Mouse (Mus musculus) testis, adult 2 months (tissue): ENCODE results near the gene Gcg. TPM values are rescaled to one million over a fixed set of nuclear protein-coding genes. Genes with fewer than 3 reads are reported as not detected.

Experiments
- H3K27ac ChIP-seq: fragments of 200-500 bp; 2 replicates; pipeline ENCODE4 v1.5.1; 2012; ENCODE audit warnings: low read depth, low read length; ENCODE audit not compliant: control insufficient read depth, insufficient read depth
- H3K27me3 ChIP-seq: fragments of 200-500 bp; 2 replicates; pipeline ENCODE4 v1.6.1; 2012; ENCODE audit warnings: mild to moderate bottlenecking, low read length, moderate library complexity; ENCODE audit not compliant: control insufficient read depth, insufficient read depth
- H3K36me3 ChIP-seq: fragments of 200-500 bp; 2 replicates; pipeline ENCODE4 v1.6.1; 2012; ENCODE audit warnings: mild to moderate bottlenecking, low read length; ENCODE audit not compliant: control insufficient read depth, insufficient read depth
- H3K4me1 ChIP-seq: fragments of 200-500 bp; 2 replicates; pipeline ENCODE4 v1.6.1; 2012; ENCODE audit warnings: low read length; ENCODE audit not compliant: control insufficient read depth, insufficient read depth
- H3K4me3 ChIP-seq: fragments of 200-500 bp; 2 replicates; pipeline ENCODE4 v1.5.1; 2012; ENCODE audit warnings: low read depth, mild to moderate bottlenecking, low read length, moderate library complexity, mixed read lengths; ENCODE audit not compliant: control insufficient read depth
- CTCF ChIP-seq: fragments of 200-500 bp; IDR thresholded peaks from 2 replicates; pipeline ENCODE4 v1.5.1; 2012; ENCODE audit warnings: low read depth, mild to moderate bottlenecking, inconsistent platforms, low read length, moderate library complexity; ENCODE audit not compliant: control insufficient read depth, insufficient read depth, insufficient replicate concordance
- POLR2A ChIP-seq: fragments of 200-500 bp; IDR thresholded peaks from 2 replicates; pipeline ENCODE4 v1.6.1; 2012; ENCODE audit warnings: low read depth, mild to moderate bottlenecking, inconsistent platforms, low read length, moderate library complexity; ENCODE audit not compliant: control insufficient read depth
- polyA plus RNA-seq: library from polyadenylated mRNA; depleted of rRNA; stranded (reverse); fragments of >200 nt; gene quantifications from 2 replicates; pipeline ENCODE4 v1.2.3, GENCODE M21; 2012; rRNA removed

Gcg gene
- polyA plus RNA-seq: not detected in 2 replicates

DNA sequence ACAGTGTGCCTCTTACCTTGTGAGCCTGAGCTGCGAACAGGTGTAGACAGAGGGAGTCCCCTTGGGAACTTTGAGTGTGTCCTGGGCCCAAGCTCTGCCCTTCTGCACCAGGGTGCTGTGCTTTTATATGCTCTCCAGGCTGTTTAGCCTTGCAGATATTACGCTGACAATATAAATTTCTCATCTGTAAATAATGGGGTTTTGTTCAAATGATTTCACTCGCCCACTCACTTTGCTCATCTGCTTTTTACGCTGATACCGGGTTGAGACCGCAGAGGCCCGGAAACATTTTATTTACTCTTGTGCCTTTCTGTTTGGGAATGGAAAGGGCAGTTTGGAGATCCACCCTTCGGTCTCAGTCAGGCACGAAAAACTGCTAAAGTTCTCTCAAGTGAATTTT lies at the start of gene Gcg:
Gene Gcg (minus strand): TSS at position 101 of the 400 bp plus-strand sequence.
- Histone ChIP-seq H3K4me1 (no peaks in the 10 kb centered on the region), H3K27me3 (no peaks in the 10 kb centered on the region), H3K4me3 (no peak within 1 kb of the TSS), H3K36me3 (no peaks in the 10 kb centered on the region), H3K27ac (no peak within 1 kb of the TSS)
- TF ChIP-seq CTCF (no peak), POLR2A (no peak)

DNA sequence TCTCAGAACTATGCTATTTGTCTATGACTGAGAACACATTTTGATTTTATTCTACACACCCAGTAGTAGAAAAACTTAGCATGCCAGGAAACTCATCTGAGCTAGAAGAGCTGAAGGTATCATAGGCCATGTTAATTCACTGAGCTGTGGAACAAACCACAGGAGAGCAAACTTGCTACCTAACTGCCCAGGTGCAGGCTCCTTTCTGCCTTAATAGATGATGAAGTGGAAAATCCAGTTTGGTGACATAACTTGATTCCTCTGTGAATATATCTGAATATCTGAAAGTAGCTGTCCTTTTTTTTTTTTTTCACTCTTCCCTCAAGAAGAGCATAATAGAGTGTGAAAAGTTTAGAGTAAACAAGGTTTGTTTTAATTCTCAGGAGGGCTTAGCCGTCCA lies 47.6 kb upstream of the Gcg start:
- TF ChIP-seq POLR2A (no peak), CTCF (no peak)
- no peak overlapping the region for H3K27ac ChIP-seq

DNA sequence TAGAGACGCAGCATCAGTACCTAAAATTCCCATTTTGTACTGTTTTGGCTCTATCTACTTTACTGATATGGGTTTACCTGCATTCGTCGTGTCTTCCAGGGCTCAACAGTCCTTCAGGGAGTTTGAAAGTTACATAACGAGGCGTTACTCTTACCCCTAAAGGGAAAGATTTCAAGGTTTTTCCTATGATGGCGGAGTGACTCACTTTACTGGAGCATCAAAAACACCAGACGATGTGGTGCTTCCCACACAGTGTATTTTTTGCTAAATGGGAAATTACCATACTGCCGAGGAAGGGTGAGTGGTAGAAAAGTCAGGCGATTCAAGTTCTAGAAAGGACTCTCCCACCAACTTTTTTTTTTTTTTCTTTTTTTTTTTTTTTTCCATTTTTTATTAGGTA lies 42.9 kb upstream of the Gcg start:
- H3K36me3 ChIP-seq: no peaks in the 10 kb centered on the region
- no peak overlapping the region for H3K27ac ChIP-seq

More for the DNA sequence above, 47.6 kb upstream of the Gcg start:
- H3K4me3 ChIP-seq: no peak overlapping the region
- no peaks in the 10 kb centered on the region for H3K4me1 ChIP-seq
- H3K36me3 ChIP-seq: no peaks in the 10 kb centered on the region
- no peaks in the 10 kb centered on the region for H3K27me3 ChIP-seq

DNA sequence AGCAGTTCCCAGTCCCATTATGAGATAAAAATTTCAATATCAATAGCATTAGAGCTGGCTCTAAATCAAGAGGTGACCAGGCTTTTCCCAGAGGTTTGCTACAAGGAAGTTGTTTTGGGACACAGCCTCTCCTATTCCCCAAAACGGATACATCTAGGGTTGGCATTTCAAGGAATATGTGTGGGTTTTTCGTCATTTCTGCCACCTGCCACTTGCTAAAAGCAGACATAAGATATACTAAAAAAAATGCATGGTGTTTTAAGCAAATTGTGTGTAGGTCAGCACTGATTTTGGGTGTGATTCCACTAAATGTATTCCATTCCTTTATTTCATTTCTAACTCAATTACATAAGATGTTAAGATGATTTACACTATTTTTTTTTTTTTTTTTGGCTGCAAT lies 34.3 kb upstream of the Gcg start:
- Histone ChIP-seq H3K4me1 (no peaks in the 10 kb centered on the region; the same call in 1 of the 2 replicates), H3K36me3 (no peaks in the 10 kb centered on the region), H3K27me3 (no peaks in the 10 kb centered on the region), H3K4me3 (no peak overlapping the region), H3K27ac (no peak overlapping the region)
- no peak for TF ChIP-seq CTCF
- no peak for TF ChIP-seq POLR2A

More for the DNA sequence above, 42.9 kb upstream of the Gcg start:
- TF ChIP-seq POLR2A (no peak), CTCF (no peak)
- Histone ChIP-seq H3K4me1 (no peaks in the 10 kb centered on the region), H3K27me3 (no peaks in the 10 kb centered on the region), H3K4me3 (no peak overlapping the region)

DNA sequence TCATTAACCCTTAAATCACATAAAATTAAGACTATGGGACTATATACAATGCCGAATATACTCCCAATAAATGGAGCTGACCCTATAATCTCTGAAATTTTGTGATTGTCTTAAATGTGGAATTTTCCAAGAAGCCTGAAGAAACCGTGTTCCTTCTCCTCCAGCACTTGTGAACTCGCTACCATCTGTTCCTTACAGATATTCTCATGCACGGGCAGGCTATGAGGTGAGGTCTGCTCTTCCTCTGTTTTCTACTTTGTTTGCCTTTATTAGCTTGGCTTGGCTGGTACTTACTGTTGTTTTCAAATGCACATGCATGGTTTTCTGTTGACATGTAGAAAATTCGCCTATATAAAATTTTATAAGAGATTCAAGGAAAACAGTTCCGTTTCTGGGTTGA lies 31.0 kb upstream of the Gcg start:
- H3K27me3 ChIP-seq: no peaks in the 10 kb centered on the region
- no peak overlapping the region for H3K4me3 ChIP-seq
- no peak overlapping the region for H3K27ac ChIP-seq
- H3K4me1 ChIP-seq: no peaks in the 10 kb centered on the region; the same call in 1 of the 2 replicates
- no peaks in the 10 kb centered on the region for H3K36me3 ChIP-seq
- TF ChIP-seq POLR2A: no peak
- no peak for TF ChIP-seq CTCF

DNA sequence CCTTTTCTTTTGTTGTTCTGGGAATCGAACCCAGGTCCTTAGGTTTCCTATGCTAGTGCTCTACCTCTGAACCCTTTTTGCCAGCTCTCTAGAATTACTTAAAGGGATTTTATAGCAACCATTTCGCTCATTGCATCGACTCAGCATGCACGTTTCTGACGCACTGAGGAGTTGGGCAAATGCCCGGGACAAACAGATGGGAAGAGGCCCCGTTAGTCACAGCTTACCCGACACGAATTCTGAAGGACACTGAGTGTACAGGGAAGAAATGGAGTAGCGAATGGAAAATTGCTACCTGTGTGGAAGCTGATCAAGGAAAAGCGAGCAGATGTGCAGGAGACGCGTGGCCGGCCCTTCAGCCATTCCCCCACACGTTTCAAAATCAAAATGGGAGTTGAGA lies 30.0 kb upstream of the Gcg start:
- no peaks in the 10 kb centered on the region for H3K36me3 ChIP-seq
- TF ChIP-seq CTCF (no peak), POLR2A (no peak)
- H3K4me1 ChIP-seq: no peaks in the 10 kb centered on the region; the same call in 1 of the 2 replicates
- no peak overlapping the region for H3K27ac ChIP-seq
- no peak overlapping the region for H3K4me3 ChIP-seq
- H3K27me3 ChIP-seq: no peaks in the 10 kb centered on the region

DNA sequence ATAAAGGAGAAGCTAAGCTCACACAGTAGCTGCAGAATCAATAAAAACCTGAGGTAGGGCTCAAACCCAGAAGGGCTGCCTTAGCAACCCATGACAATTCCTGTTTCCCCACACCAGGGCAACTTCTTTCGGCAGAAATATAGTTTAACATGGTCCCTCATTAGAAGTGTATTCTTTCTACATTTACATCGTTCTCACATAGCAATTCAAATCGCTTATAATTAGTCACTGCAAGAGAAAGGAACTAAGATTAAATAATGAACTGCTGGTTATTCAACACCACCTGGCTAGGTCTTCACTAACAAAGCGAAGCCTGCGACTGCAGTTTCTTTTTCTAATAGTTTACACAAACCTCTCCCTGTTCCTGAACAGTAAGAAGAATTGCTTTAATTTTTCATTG lies 23.7 kb upstream of the Gcg start:
- Histone ChIP-seq H3K27ac (no peak overlapping the region), H3K27me3 (no peaks in the 10 kb centered on the region), H3K4me3 (no peak overlapping the region), H3K36me3 (no peaks in the 10 kb centered on the region), H3K4me1 (no peaks in the 10 kb centered on the region)
- no peak for TF ChIP-seq CTCF
- no peak for TF ChIP-seq POLR2A

DNA sequence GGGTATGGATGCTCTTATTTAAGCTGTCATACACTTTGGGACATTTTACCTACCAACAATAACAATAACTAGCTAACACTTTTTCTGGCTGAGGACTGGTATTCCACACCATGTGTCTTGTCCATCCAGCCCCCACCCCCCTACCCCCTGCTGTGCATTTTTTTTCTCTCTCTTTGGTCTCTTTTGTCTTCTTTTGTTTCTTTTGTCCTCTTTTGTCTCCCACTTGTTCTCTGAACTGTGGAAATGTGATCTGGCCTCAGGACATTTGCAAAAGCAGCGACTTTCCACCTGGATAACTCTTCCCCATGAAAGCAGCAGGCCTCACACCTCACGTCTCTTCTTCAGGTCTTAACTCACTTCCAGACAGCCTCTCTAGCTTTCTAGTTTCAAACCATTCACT lies 23.0 kb upstream of the Gcg start:
- no peak overlapping the region for H3K27ac ChIP-seq
- no peaks in the 10 kb centered on the region for H3K27me3 ChIP-seq
- H3K4me3 ChIP-seq: no peak overlapping the region
- H3K36me3 ChIP-seq: no peaks in the 10 kb centered on the region
- H3K4me1 ChIP-seq: no peaks in the 10 kb centered on the region
- TF ChIP-seq POLR2A: no peak
- no peak for TF ChIP-seq CTCF
